Mouse (Mus musculus) limb, embryonic 13.5 days (tissue): Measurements from ENCODE around the gene Sebox. TPM values are rescaled to one million over a fixed set of nuclear protein-coding genes. Genes with fewer than 3 reads are reported as not detected.

Experiments
- ATAC-seq: fragments of 200-750 bp; cut with Nextera tagmentation; 2 replicates; pipeline ENCODE4 v1.8.0; 2017; ENCODE audit warnings: low read depth, moderate number of reproducible peaks, moderate TSS enrichment; ENCODE audit not compliant: low FRiP score
- H3K27ac ChIP-seq: fragments of 300-500 bp; sonication (generic); 2 replicates; pipeline ENCODE4 v1.5.1; 2015; ENCODE audit warnings: inconsistent platforms, mild to moderate bottlenecking, moderate library complexity
- H3K27me3 ChIP-seq: fragments of 300-500 bp; sonication (generic); 2 replicates; pipeline ENCODE4 v1.6.1; 2015; ENCODE audit warnings: mild to moderate bottlenecking, inconsistent platforms
- H3K36me3 ChIP-seq: fragments of 300-500 bp; sonication (generic); 2 replicates; pipeline ENCODE4 v1.6.1; 2015; ENCODE audit warnings: inconsistent platforms, mild to moderate bottlenecking, moderate library complexity
- H3K4me1 ChIP-seq: fragments of 300-500 bp; sonication (generic); 2 replicates; pipeline ENCODE4 v1.6.1; 2015; ENCODE audit warnings: inconsistent platforms
- H3K4me2 ChIP-seq: fragments of 300-500 bp; sonication (generic); replicated peaks from 2 replicates; pipeline ENCODE4 v1.6.1; 2015; ENCODE audit warnings: inconsistent platforms, mild to moderate bottlenecking, moderate library complexity
- H3K4me3 ChIP-seq: fragments of 300-500 bp; sonication (generic); 2 replicates; pipeline ENCODE4 v1.5.1; 2015; ENCODE audit warnings: moderate library complexity, mild to moderate bottlenecking, inconsistent platforms
- H3K9ac ChIP-seq: fragments of 300-500 bp; sonication (generic); 2 replicates; pipeline ENCODE4 v1.6.1; 2015; ENCODE audit warnings: mild to moderate bottlenecking, inconsistent platforms
- H3K9me3 ChIP-seq: fragments of 300-500 bp; sonication (generic); 2 replicates; pipeline ENCODE4 v1.6.1; 2016; ENCODE audit warnings: inconsistent platforms
- WGBS: fragments of 180-500 bp; shearing (Covaris S2); methylation state at CpG from one replicate; pipeline ENCODE4 v1.1.7; 2015; 5-methylcytosine and 5-hydroxymethylcytosine counted together
- polyA plus RNA-seq: library from polyadenylated mRNA; unstranded; fragments of >200 nt; fragmentation: Nextera tagmentation; extraction: Ambion mirVana; gene quantifications from 2 replicates; pipeline ENCODE4 v1.2.1, GENCODE M21; 2015

Gene Sebox
- polyA plus RNA-seq, 1 experiment from 2014 or later: not detected

DNA sequence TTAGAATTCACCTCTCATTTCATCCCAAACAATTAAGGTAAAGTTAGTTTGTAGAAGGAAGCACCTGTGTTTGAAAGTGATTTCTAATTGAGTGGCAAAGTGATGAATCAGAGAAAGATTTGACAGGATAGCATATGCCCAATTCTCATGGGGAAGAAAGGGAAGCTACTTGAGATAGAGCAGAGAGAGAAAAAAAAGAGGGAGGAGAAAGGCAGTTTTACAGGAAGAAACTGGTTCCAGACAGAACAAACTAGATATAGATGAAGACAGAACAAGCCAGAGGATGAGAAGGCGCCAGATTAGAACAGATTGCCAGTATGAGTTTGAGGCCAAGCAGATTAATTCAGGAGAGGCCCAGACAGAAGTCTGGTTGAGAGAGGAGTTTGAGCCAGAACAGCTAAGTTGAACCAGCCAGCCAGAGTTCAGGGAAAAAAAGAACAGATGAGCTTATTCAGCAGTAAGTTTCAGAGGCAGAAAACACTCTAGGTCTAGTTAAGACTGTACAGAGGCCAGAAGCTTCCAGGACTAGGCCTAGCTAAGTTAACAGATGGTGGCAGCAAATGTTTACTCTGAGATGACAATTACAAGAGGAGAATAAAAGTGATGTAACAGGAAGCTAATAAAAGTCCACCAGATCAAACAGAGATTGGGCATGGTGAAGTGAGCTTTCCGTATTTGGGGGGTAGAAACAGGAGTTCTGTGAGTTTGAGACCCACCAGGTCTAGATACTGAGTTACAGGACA, 44.6 kb downstream of the Sebox start:
- no peak overlapping the region for H3K4me3 ChIP-seq
- H3K27me3 ChIP-seq: no peaks in the 10 kb centered on the region
- WGBS: 81% methylated on average over 2 of the region's 2 CpGs
- H3K4me1 ChIP-seq: peaks cover 24% of the 10 kb centered on the region
- no peak for ATAC-seq
- H3K9me3 ChIP-seq: no peaks in the 10 kb centered on the region
- H3K27ac ChIP-seq: no peak overlapping the region
- no peak overlapping the region for H3K9ac ChIP-seq
- peaks cover 26% of the 10 kb centered on the region for H3K36me3 ChIP-seq
- H3K4me2 ChIP-seq: no peak overlapping the region; the same call in 1 of the 2 replicates

DNA sequence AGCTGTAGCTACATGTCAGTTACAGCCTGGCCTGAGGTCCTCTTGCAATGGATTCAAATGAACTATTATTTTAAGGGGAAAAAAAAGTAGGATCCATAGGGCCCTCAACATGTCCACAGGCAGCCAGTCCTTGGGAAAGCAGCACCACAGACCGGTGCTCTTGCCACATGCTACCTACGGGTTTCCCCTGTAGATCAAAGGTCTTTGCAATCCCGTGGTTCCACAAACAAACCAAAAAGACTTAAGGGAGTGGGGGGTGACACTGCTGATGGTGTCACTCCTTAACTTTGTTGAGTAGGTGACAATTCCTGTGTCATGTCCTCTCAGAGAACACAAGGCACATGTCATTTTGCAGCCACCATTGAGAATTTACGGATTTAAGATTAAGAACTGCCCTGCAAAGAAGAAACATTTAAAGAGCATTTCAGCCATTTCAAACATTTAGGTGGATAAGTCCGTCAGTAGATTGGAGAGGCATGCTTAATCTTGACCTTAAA, 46.3 kb downstream of the Sebox start:
- peaks cover 24% of the 10 kb centered on the region for H3K4me1 ChIP-seq
- H3K27ac ChIP-seq: peak overlapping the region; percentile 84; the same call in 1 of the 2 replicates
- H3K4me3 ChIP-seq: peak overlapping the region; percentile 73
- WGBS: 4% methylated on average over 5 of the region's 5 CpGs
- ATAC-seq: no peak
- H3K27me3 ChIP-seq: no peaks in the 10 kb centered on the region
- peak overlapping the region; percentile 75 for H3K4me2 ChIP-seq
- H3K9me3 ChIP-seq: 0 out of 2 replicates have a peak, but pooled peaks cover 5% of the 10 kb centered on the region
- peak overlapping the region; percentile 74 for H3K9ac ChIP-seq
- H3K36me3 ChIP-seq: peaks cover 12% of the 10 kb centered on the region

DNA sequence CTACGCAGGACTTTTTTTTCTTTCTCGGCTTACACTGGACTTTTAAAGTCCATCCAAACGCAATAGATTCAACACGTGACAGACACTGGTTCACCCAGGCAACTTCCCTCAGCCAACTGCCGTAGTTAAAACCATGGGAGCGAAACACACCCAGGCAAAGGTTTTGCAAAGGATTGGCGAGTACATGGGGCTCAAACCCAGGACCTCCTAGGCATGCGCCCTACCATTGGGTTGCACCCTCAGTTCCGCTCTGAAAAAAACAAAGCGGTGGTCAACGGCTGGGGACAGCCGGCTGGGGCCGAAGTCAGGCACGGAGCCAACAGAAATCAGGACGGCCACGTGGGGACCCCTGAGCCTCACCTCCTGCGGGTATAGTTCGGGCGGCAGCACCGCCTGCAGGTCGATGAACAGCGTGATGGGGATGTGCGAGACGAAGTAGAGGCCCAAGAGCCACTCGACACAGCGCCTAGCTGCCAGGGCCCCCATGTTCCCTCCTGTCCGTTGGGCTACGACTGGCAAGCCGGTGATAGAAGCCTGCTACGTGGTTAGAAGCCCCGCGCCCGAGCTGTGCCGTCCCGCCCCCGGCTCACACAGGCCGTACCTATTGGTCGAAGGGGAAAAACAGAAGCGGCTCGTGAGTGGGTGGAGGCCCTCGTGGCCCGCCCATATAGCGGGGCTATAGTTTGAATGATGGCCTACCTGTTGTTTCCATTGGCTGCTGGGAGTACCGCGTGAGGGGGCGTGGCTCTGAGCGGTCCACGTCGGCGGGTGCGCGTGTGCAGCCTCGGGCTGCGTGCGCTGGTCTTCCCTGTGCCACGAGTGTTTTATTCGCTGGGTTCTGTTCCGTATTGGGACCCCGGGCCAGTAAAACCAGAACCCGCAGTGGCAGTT, 47.2 kb downstream of the Sebox start, which contains the start of gene Tmem97:
Gene Tmem97 (minus strand): TSS at position 610 of the 891 bp plus-strand sequence.
- Histone ChIP-seq H3K9me3 (0 out of 2 replicates have a peak, but pooled peaks cover 5% of the 10 kb centered on the region), H3K27ac (peak within 1 kb of the TSS; percentile 87), H3K36me3 (peaks cover 3% of the 10 kb centered on the region), H3K4me1 (peaks cover 24% of the 10 kb centered on the region), H3K27me3 (no peaks in the 10 kb centered on the region), H3K4me2 (peak within 1 kb of the TSS; percentile 75), H3K9ac (peak within 1 kb of the TSS; percentile 74), H3K4me3 (peak within 1 kb of the TSS; percentile 73)
- under 1% methylated on average over 60 of the region's 60 CpGs for WGBS
- peak; percentile 100 for ATAC-seq

DNA sequence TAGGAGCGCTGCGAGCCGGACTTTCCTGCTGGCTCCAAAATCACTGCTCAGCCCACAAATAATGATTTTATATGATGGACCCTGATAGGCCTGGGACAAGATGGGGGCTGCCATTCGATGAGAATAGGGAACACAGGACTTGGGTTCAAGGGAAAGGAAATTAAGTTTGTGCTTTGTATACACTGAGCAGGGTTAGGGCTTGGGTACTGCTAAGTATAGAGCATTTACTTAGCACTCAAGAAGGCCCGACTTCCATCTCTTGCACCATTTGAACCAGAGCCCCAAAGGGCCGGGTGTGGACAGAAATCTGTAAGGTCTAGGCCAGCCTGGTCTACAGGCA, 47.8 kb downstream of the Sebox start:
- peak overlapping the region; percentile 73 for H3K4me3 ChIP-seq
- H3K36me3 ChIP-seq: no peaks in the 10 kb centered on the region
- no peaks in the 10 kb centered on the region for H3K27me3 ChIP-seq
- H3K27ac ChIP-seq: peak overlapping the region; percentile 87; the same call in 1 of the 2 replicates
- H3K9ac ChIP-seq: peak overlapping the region; percentile 69
- ATAC-seq: peak; percentile 49
- 0 out of 2 replicates have a peak, but pooled peaks cover 5% of the 10 kb centered on the region for H3K9me3 ChIP-seq
- whole genome bisulfite sequencing: 32% methylated on average over 6 of the region's 6 CpGs
- peaks cover 24% of the 10 kb centered on the region for H3K4me1 ChIP-seq
- peak overlapping the region; percentile 75 for H3K4me2 ChIP-seq

Other genes starting within 250 kb of the Sebox start
- 74.7 and 76.1 TPM in 2 replicates for gene 2610507B11Rik, start 241.7 kb upstream of the Sebox start, polyA plus RNA-seq
- gene BC030499, start 212.6 kb upstream of the Sebox start, polyA plus RNA-seq: 0.11 and 0.56 TPM in 2 replicates
- 39.6 and 45.8 TPM in 2 replicates for gene Spag5, start 201.9 kb upstream of the Sebox start, polyA plus RNA-seq
- 6.5 and 6.6 TPM in 2 replicates for gene Aldoc, start 180.5 kb upstream of the Sebox start, polyA plus RNA-seq
- gene Pigs, start 175.0 kb upstream of the Sebox start, polyA plus RNA-seq: 88.5 and 88.9 TPM in 2 replicates
- gene Unc119, start 160.0 kb upstream of the Sebox start, polyA plus RNA-seq: 70.1 and 74.7 TPM in 2 replicates
- 0.24 and 0.48 TPM in 2 replicates for gene Foxn1, start 116.9 kb upstream of the Sebox start, polyA plus RNA-seq
- not detected in 2 replicates for gene Slc13a2, start 81.2 kb upstream of the Sebox start, polyA plus RNA-seq
- gene Slc46a1, start 37.8 kb upstream of the Sebox start, polyA plus RNA-seq: 17.1 TPM in 2 replicates
- gene Sarm1, start 5.7 kb upstream of the Sebox start, polyA plus RNA-seq: 2.4 and 2.6 TPM in 2 replicates
- gene Vtn, start 4.4 kb upstream of the Sebox start, polyA plus RNA-seq: 0.39 and 1.8 TPM in 2 replicates
- gene Tmem199, start 8.7 kb downstream of the Sebox start, polyA plus RNA-seq: 45.9 and 48.7 TPM in 2 replicates
- 182 and 186 TPM in 2 replicates for gene Poldip2, start 8.7 kb downstream of the Sebox start, polyA plus RNA-seq
- gene Tnfaip1, start 32.9 kb downstream of the Sebox start, polyA plus RNA-seq: 81.4 and 84.8 TPM in 2 replicates
- 165 and 168 TPM in 2 replicates for gene Ift20, start 32.9 kb downstream of the Sebox start, polyA plus RNA-seq
- gene Tmem97, start 47.3 kb downstream of the Sebox start, polyA plus RNA-seq: 74.1 and 75.2 TPM in 2 replicates
- gene Nlk, start 193.9 kb downstream of the Sebox start, polyA plus RNA-seq: 11.1 and 12.2 TPM in 2 replicates
- gene Ccnq, start 248.3 kb downstream of the Sebox start, polyA plus RNA-seq: 41.0 and 45.2 TPM in 2 replicates